Mouse (Mus musculus) liver, embryonic 13.5 days (tissue): ENCODE measurements around the gene Lims1. TPM values are rescaled to one million over a fixed set of nuclear protein-coding genes. Genes with fewer than 3 reads are reported as not detected.
A peak's percentile ranks its signal among the peaks of the same experiment; 100 is the strongest.

ENCODE experiments used
- ATAC-seq: fragments of 200-750 bp; cut with Nextera tagmentation; 2 replicates; pipeline ENCODE4 v1.8.0; 2017; ENCODE audit warnings: low read depth, mild to moderate bottlenecking, moderate number of reproducible peaks, moderate library complexity
- DNase-seq: peaks from one replicate; pipeline ENCODE4 v3.0.0; 2022
- H3K27ac ChIP-seq: fragments of 300-500 bp; sonication (generic); 2 replicates; pipeline ENCODE4 v1.5.1; 2015; ENCODE audit warnings: moderate library complexity, mild to moderate bottlenecking, inconsistent platforms
- H3K27me3 ChIP-seq: fragments of 300-500 bp; sonication (generic); 2 replicates; pipeline ENCODE4 v1.6.1; 2015; ENCODE audit warnings: mild to moderate bottlenecking, inconsistent platforms
- H3K36me3 ChIP-seq: fragments of 300-500 bp; sonication (generic); 2 replicates; pipeline ENCODE4 v1.6.1; 2015; ENCODE audit warnings: mild to moderate bottlenecking, inconsistent platforms
- H3K4me1 ChIP-seq: fragments of 300-500 bp; sonication (generic); replicated peaks from 2 replicates; pipeline ENCODE4 v1.6.1; 2015; ENCODE audit warnings: inconsistent platforms
- H3K4me2 ChIP-seq: fragments of 300-500 bp; sonication (generic); 2 replicates; pipeline ENCODE4 v1.6.1; 2015; ENCODE audit warnings: inconsistent platforms, mild to moderate bottlenecking, moderate library complexity
- H3K4me3 ChIP-seq: fragments of 300-500 bp; sonication (generic); replicated peaks from 2 replicates; pipeline ENCODE4 v1.5.1; 2015; ENCODE audit warnings: mild to moderate bottlenecking, inconsistent platforms
- H3K9ac ChIP-seq: fragments of 300-500 bp; sonication (generic); 2 replicates; pipeline ENCODE4 v1.6.1; 2015; ENCODE audit warnings: mild to moderate bottlenecking, inconsistent platforms
- H3K9me3 ChIP-seq: fragments of 300-500 bp; sonication (generic); replicated peaks from 2 replicates; pipeline ENCODE4 v1.6.1; 2016; ENCODE audit warnings: inconsistent platforms
- WGBS: fragments of 180-500 bp; shearing (Covaris S2); methylation state at CpG from one replicate; pipeline ENCODE4 v1.1.7; 2015; ENCODE audit not compliant: insufficient replicate concordance; 5-methylcytosine and 5-hydroxymethylcytosine counted together
- polyA plus RNA-seq: library from polyadenylated mRNA; unstranded; fragments of >200 nt; fragmentation: Nextera tagmentation; extraction: Ambion mirVana; gene quantifications from 2 replicates; pipeline ENCODE4 v1.2.1, GENCODE M21; 2015

Lims1 gene
- polyA plus RNA-seq, 1 experiment from 2014 or later, result 107 TPM

GRCm38 (mm10) chr10:58370143-58370542 lies 46.9 kb downstream of the Lims1 start:
- peak overlapping the region; percentile 95 for H3K27ac ChIP-seq
- no peak for ATAC-seq
- H3K4me3 ChIP-seq, result 0 out of 2 replicates have a peak overlapping the region, but pooled peaks have one; percentile 23
- H3K36me3 ChIP-seq, result no peaks in the 10 kb centered on the region; the same call in 1 of the 2 replicates
- H3K9ac ChIP-seq, result peak overlapping the region; percentile 61
- H3K27me3 ChIP-seq, result no peaks in the 10 kb centered on the region
- no peak for DNase-seq
- peak overlapping the region; percentile 75 for H3K4me2 ChIP-seq
- H3K4me1 ChIP-seq, result peaks cover 91% of the 10 kb centered on the region
- no peaks in the 10 kb centered on the region for H3K9me3 ChIP-seq

DNA sequence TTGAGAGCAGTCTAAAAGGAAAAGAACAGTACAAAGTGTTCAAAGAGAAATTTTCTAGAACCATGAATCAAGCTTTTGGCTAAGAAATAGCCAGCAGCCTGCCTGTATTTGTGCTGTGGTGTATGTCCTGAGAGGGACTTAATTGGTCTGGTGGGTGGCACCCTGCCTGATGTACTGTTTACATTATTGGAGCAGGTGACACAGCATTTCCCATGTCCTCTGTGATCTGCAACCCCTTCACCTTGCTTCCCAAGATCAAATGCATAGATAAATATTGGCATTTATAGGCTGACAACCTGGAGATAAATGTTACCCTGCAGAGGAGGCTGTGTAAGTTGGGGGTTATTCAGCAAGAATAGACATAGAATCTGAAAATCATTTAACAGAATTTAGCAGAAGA lies 47.3 kb downstream of the Lims1 start:
- Histone ChIP-seq H3K27me3 (no peaks in the 10 kb centered on the region), H3K36me3 (no peaks in the 10 kb centered on the region; the same call in 1 of the 2 replicates), H3K4me1 (peaks cover 88% of the 10 kb centered on the region), H3K27ac (peak overlapping the region; percentile 95), H3K9me3 (no peaks in the 10 kb centered on the region), H3K4me2 (peak overlapping the region; percentile 75), H3K4me3 (peak overlapping the region; percentile 75; the same call in 1 of the 2 replicates), H3K9ac (peak overlapping the region; percentile 86)
- ATAC-seq (peak; percentile 67), DNase-seq (no peak)

- Histone ChIP-seq H3K4me3 (peak overlapping the region; percentile 75), H3K36me3 (peaks cover 4% of the 10 kb centered on the region; the same call in 1 of the 2 replicates), H3K27me3 (no peaks in the 10 kb centered on the region), H3K27ac (peak overlapping the region; percentile 95), H3K4me1 (peaks cover 84% of the 10 kb centered on the region), H3K9ac (peak overlapping the region; percentile 86), H3K4me2 (peak overlapping the region; percentile 75), H3K9me3 (no peaks in the 10 kb centered on the region)
- ATAC-seq, result peak; percentile 79
- peak; percentile 66 for DNase-seq
- 5% methylated on average over 14 of the region's 14 CpGs for WGBS
These were observed 48.1 kb downstream of the Lims1 start for GRCm38 (mm10) chr10:58371279-58371842.

GRCm38 (mm10) chr10:58372430-58373030 lies 49.3 kb downstream of the Lims1 start:
- Histone ChIP-seq H3K9ac (peak overlapping the region; percentile 72), H3K4me3 (peak overlapping the region; percentile 75), H3K4me1 (peaks cover 80% of the 10 kb centered on the region), H3K27ac (peak overlapping the region; percentile 87), H3K27me3 (no peaks in the 10 kb centered on the region), H3K36me3 (0 out of 2 replicates have a peak, but pooled peaks cover 4% of the 10 kb centered on the region), H3K9me3 (no peaks in the 10 kb centered on the region), H3K4me2 (peak overlapping the region; percentile 73)
- WGBS, result 19% methylated on average over 6 of the region's 6 CpGs
- ATAC-seq, result no peak
- no peak for DNase-seq

DNA sequence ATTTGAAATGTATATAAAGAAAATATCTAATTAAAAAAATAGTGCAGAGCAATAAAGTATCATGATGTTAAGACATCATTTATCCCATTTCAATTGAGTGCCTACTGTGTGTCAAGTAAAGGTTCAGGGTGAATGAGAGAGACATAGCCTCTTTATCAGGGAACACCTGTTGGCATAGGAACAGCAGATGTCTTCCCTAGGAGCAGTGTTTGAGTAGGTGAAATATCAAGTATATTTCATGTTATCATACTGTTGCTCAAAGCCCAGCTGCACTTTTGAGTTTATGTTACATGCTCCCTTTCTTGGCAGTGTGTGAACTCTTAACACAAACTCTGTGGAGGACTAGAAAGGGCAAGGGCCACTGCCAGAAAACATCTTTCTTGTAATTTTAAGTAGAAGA lies 50.6 kb downstream of the Lims1 start:
- Histone ChIP-seq H3K27ac (peak overlapping the region; percentile 80), H3K27me3 (no peaks in the 10 kb centered on the region), H3K9me3 (no peaks in the 10 kb centered on the region), H3K4me1 (peaks cover 77% of the 10 kb centered on the region), H3K4me2 (peak overlapping the region; percentile 73), H3K4me3 (peak overlapping the region; percentile 75), H3K9ac (peak overlapping the region; percentile 72), H3K36me3 (0 out of 2 replicates have a peak, but pooled peaks cover 4% of the 10 kb centered on the region)
- DNase-seq (no peak), ATAC-seq (peak; percentile 34)

DNA sequence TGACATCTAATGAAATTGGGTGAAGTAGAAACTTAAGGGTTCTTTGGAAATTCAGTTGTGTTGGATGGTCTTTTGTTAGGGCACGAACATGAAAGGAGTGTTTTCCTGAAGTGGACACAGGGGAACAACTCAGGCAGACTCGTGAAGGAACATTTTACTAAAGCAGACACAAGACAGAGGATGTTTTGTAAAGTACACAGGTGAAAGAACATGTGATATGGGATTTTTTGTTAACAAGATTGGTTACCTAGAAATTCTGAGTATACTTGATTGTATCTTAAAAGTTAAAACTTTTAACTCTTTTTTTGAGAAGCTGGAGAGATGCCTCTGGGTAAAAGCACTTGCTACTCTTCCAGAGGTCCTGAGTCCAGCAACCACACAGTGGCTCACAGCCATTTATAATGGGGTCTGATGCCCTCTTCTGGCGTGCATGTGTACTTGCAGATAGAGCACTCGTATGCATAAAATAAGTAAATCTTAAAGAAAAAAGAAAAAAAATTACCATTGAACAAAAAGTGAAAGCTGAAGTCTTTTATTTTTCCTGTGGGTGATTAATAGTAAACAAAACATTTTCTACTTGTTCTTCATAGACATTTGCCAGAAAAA lies 54.4 kb downstream of the Lims1 start:
- 0 out of 2 replicates have a peak, but pooled peaks cover 4% of the 10 kb centered on the region for H3K36me3 ChIP-seq
- whole genome bisulfite sequencing, result 30% methylated on average over 4 of the region's 4 CpGs
- no peak overlapping the region for H3K4me2 ChIP-seq
- DNase-seq, result no peak
- ATAC-seq, result no peak
- H3K27ac ChIP-seq, result peak overlapping the region; percentile 41; the same call in 1 of the 2 replicates
- H3K4me1 ChIP-seq, result peaks cover 78% of the 10 kb centered on the region
- no peak overlapping the region for H3K9ac ChIP-seq
- no peak overlapping the region for H3K4me3 ChIP-seq
- no peaks in the 10 kb centered on the region for H3K27me3 ChIP-seq
- no peaks in the 10 kb centered on the region for H3K9me3 ChIP-seq

DNA sequence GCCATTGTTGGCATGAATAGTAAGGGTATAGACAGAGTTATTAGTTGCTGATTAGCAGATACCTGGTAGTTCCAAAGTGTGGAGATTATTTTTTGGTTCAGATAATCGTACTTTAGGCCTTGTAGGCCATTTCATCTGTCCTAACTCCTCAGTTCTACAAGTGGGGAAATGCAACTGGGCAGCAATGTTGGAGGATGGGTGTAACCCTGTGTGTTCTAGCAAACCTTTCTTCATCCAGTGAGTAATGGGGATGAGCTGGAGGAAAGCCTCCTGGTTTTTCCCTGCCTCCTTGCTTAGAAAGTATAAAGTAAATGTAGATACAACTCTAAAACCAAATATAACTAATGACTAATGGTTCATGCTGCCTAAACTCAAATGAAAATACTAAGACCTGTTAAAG lies 55.1 kb downstream of the Lims1 start:
- no peak for ATAC-seq
- 35% methylated on average over 1 of the region's 1 CpGs for WGBS

DNA sequence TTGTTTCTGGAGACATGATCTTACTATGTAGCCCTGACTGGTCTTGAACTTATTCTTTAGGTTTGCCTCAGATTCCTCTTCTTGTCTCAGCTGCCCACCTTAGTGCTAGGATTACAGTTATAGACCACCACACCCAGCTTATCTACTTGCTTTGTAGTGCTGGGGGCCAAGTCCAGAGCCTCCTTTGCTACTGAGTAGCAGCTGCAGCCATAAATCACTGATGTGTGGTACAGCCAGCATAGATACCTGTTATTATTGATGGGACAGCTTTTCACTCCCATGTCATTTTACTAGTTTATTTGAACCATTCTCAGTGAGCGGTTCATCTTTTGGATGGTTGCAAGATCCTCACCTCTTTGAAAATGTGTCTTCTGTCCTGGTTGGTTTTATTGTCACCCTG lies 56.4 kb downstream of the Lims1 start:
- Histone ChIP-seq H3K9ac (no peak overlapping the region), H3K4me3 (no peak overlapping the region), H3K36me3 (0 out of 2 replicates have a peak, but pooled peaks cover 4% of the 10 kb centered on the region), H3K27ac (no peak overlapping the region), H3K27me3 (no peaks in the 10 kb centered on the region), H3K9me3 (no peaks in the 10 kb centered on the region), H3K4me2 (no peak overlapping the region), H3K4me1 (peaks cover 76% of the 10 kb centered on the region)
- DNase-seq, result no peak
- ATAC-seq, result peak; percentile 41; the same call in 1 of the 2 replicates
- 93% methylated on average over 1 of the region's 1 CpGs for WGBS

More for the DNA sequence above, 55.1 kb downstream of the Lims1 start:
- H3K4me3 ChIP-seq, result no peak overlapping the region
- no peak overlapping the region for H3K4me2 ChIP-seq
- DNase-seq, result no peak
- H3K9ac ChIP-seq, result no peak overlapping the region
- no peaks in the 10 kb centered on the region for H3K9me3 ChIP-seq
- no peaks in the 10 kb centered on the region for H3K27me3 ChIP-seq
- H3K36me3 ChIP-seq, result 0 out of 2 replicates have a peak, but pooled peaks cover 4% of the 10 kb centered on the region
- no peak overlapping the region for H3K27ac ChIP-seq
- H3K4me1 ChIP-seq, result peaks cover 77% of the 10 kb centered on the region

GRCm38 (mm10) chr10:58381904-58382303 lies 58.6 kb downstream of the Lims1 start:
- H3K4me1 ChIP-seq, result peaks cover 64% of the 10 kb centered on the region

GRCm38 (mm10) chr10:58382621-58383101 lies 59.4 kb downstream of the Lims1 start:
- no peak overlapping the region for H3K9ac ChIP-seq
- ATAC-seq, result no peak
- H3K36me3 ChIP-seq, result peaks cover 3% of the 10 kb centered on the region; the same call in 1 of the 2 replicates
- DNase-seq, result no peak
- H3K4me2 ChIP-seq, result no peak overlapping the region
- peaks cover 61% of the 10 kb centered on the region for H3K4me1 ChIP-seq
- no peaks in the 10 kb centered on the region for H3K9me3 ChIP-seq
- H3K4me3 ChIP-seq, result no peak overlapping the region
- H3K27ac ChIP-seq, result 0 out of 2 replicates have a peak overlapping the region, but pooled peaks have one; percentile 19
- 24% methylated on average over 3 of the region's 3 CpGs for WGBS
- no peaks in the 10 kb centered on the region for H3K27me3 ChIP-seq

More at GRCm38 (mm10) chr10:58381904-58382303, 58.6 kb downstream of the Lims1 start:
- Histone ChIP-seq H3K4me2 (no peak overlapping the region), H3K27me3 (no peaks in the 10 kb centered on the region), H3K9me3 (no peaks in the 10 kb centered on the region), H3K27ac (peak overlapping the region; percentile 19; the same call in 1 of the 2 replicates), H3K9ac (no peak overlapping the region), H3K4me3 (no peak overlapping the region), H3K36me3 (peaks cover 3% of the 10 kb centered on the region; the same call in 1 of the 2 replicates)
- no peak for DNase-seq
- WGBS, result 38% methylated on average over 1 of the region's 1 CpGs
- ATAC-seq, result no peak

DNA sequence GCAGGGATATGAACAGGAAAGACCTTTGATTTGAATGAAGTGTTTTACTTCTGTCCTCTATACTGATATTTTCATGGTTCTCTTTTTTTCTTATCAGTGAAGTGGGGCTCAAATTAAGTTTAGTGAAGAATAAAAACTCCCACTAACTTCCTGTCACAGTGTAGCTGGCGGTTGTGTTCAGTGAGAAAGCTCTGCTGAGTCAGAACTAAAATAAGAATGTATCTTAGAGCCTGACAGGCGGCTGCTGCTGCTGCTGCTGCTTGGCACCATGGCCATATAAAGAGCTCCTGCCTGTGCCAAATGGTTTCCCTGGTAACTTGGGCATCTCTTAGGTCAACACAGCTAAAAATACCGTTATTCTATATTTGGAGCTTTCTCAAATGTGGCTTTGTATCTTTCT lies 60.0 kb downstream of the Lims1 start:
- no peak overlapping the region for H3K27ac ChIP-seq
- peaks cover 59% of the 10 kb centered on the region for H3K4me1 ChIP-seq
- H3K4me3 ChIP-seq, result no peak overlapping the region
- whole genome bisulfite sequencing, result 19% methylated on average over 3 of the region's 3 CpGs
- no peak overlapping the region for H3K9ac ChIP-seq
- H3K4me2 ChIP-seq, result no peak overlapping the region
- H3K27me3 ChIP-seq, result no peaks in the 10 kb centered on the region
- peaks cover 3% of the 10 kb centered on the region; the same call in 1 of the 2 replicates for H3K36me3 ChIP-seq
- no peaks in the 10 kb centered on the region for H3K9me3 ChIP-seq
- DNase-seq (no peak), ATAC-seq (no peak)
